Mouse (Mus musculus): ENCODE measurements around the gene Yaf2. TPM values are rescaled to one million over a fixed set of nuclear protein-coding genes. Genes with fewer than 3 reads are reported as not detected.
"Not testable (repeated sequence)": the region's sequence is repeated elsewhere in the genome, so short reads cannot be mapped to it uniquely, and the experiment has no call there.

Gene Yaf2
- polyA plus RNA-seq, 1 experiment: 8.8 TPM

DNA sequence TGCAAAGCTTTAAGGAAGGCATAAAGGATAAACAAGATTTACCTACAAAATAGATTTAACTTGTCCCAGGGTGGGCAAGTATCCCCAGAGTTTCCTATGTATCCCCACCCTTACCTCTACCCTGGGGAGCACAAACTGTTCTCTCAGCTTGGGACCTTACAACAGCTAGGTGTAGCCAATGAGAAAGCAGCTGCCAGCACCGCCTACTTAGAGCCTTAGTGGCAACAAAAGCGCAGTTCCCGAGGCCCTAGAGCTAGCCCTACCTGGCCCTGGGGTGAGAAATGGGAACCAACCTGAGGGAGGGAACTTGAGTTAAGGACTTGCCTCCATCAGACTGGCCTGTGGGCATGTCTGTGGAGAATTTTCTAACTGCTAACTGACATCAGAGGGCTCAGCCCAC is 9.5 kb downstream of the Yaf2 start:
- H3K27ac ChIP-seq (ENCODE audit: insufficient read depth, low read depth, low read length): no peak overlapping the region
- H3K4me1 ChIP-seq (ENCODE audit: control insufficient read depth, insufficient read depth, insufficient read length, low read length): no peaks in the 10 kb centered on the region; the same call in 1 of the 2 replicates
- 82% methylated on average over 3 of the region's 3 CpGs for WGBS
- H3K36me3 ChIP-seq (ENCODE audit: control insufficient read depth, insufficient read depth, low read length): no peaks in the 10 kb centered on the region
- H3K27me3 ChIP-seq (ENCODE audit: control insufficient read depth, insufficient read depth, low read length): no peaks in the 10 kb centered on the region
- TF ChIP-seq POLR2A (IDR thresholded peaks at IDR 0.05; ENCODE audit: low read depth, low read length): no peak
- TF ChIP-seq CTCF (IDR thresholded peaks at IDR 0.05; ENCODE audit: extremely low read depth, insufficient read length, insufficient replicate concordance, low read depth, low read length): no peak
- no peak overlapping the region for H3K4me3 ChIP-seq (ENCODE audit: low read depth, low read length)

DNA sequence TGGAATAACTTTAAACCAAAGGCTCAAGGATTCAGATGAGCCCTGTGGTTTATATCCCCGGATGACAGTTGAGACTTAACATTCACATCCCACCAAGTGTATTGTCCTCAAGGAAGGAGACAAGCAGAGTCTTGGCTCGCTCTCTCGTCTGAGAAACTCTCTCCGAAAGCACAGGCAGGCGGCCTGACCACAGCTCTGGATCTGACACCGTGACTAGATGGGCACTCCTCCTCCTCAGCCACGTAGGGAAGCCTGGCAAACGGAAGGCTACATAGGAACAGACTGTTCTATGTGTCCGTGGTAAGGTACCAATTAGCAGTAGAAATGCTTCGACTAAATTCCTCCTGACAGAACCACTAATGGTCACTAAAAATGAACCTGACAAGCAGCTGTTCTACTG is 10.1 kb downstream of the Yaf2 start:
- no peaks in the 10 kb centered on the region for H3K36me3 ChIP-seq (ENCODE audit: control insufficient read depth, insufficient read depth, low read length)
- TF ChIP-seq POLR2A (IDR thresholded peaks at IDR 0.05; ENCODE audit: low read depth, low read length) (no peak), CTCF (IDR thresholded peaks at IDR 0.05; ENCODE audit: extremely low read depth, insufficient read length, insufficient replicate concordance, low read depth, low read length) (no peak)
- no peak overlapping the region for H3K27ac ChIP-seq (ENCODE audit: insufficient read depth, low read depth, low read length)
- no peaks in the 10 kb centered on the region for H3K27me3 ChIP-seq (ENCODE audit: control insufficient read depth, insufficient read depth, low read length)
- H3K4me3 ChIP-seq (ENCODE audit: low read depth, low read length): no peak overlapping the region
- WGBS: 73% methylated on average over 10 of the region's 10 CpGs
- H3K4me1 ChIP-seq (ENCODE audit: control insufficient read depth, insufficient read depth, insufficient read length, low read length): no peaks in the 10 kb centered on the region; the same call in 1 of the 2 replicates

DNA sequence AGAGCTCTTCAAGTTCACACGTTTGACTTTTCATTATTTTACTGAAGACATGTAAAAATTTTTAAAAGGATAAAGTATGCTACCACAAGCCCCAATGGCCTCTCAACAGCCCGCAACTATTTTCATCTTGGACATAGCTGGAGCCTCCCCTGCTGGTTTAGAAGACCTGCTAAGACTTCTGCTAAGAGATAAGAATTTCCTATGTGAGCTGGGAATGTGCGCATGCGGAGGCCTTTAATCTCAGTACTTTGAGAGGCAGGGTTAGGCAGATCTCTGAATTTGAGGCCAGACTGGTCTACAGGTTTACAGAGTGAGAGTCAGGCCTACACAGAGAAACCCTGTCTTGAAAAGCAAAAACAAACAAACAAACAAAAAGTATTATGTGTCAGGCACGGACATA is 11.4 kb downstream of the Yaf2 start:
- no peak for TF ChIP-seq POLR2A (IDR thresholded peaks at IDR 0.05; ENCODE audit: low read depth, low read length)
- no peak for TF ChIP-seq CTCF (IDR thresholded peaks at IDR 0.05; ENCODE audit: extremely low read depth, insufficient read length, insufficient replicate concordance, low read depth, low read length)
- Histone ChIP-seq H3K27ac (ENCODE audit: insufficient read depth, low read depth, low read length) (no peak overlapping the region), H3K36me3 (ENCODE audit: control insufficient read depth, insufficient read depth, low read length) (no peaks in the 10 kb centered on the region), H3K27me3 (ENCODE audit: control insufficient read depth, insufficient read depth, low read length) (no peaks in the 10 kb centered on the region), H3K4me1 (ENCODE audit: control insufficient read depth, insufficient read depth, insufficient read length, low read length) (no peaks in the 10 kb centered on the region; the same call in 1 of the 2 replicates), H3K4me3 (ENCODE audit: low read depth, low read length) (no peak overlapping the region)
- 82% methylated on average over 5 of the region's 5 CpGs for WGBS

DNA sequence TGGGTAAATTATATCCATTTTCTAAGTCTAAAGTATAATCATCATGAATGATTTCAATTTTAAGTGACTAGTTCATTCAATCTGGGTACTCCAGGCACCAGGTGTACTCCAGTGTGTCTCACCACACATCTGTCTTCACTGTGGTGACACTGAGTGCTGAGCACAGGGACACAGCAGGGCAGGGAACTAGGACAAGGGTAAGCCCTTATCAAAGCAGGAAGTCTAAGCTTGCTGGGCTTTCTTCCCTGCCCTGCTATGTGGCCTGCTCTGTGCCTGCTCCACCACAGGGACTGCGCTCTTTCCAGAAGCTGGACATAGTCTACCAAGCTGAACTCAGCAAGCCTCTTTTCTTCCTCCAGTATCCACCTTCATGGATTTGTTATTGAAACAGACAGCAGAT is 18.0 kb downstream of the Yaf2 start:
- no peak overlapping the region for H3K4me3 ChIP-seq (ENCODE audit: low read depth, low read length)
- H3K4me1 ChIP-seq (ENCODE audit: control insufficient read depth, insufficient read depth, insufficient read length, low read length): no peaks in the 10 kb centered on the region; the same call in none of the 2 replicates
- no peak overlapping the region for H3K27ac ChIP-seq (ENCODE audit: insufficient read depth, low read depth, low read length)
- no peaks in the 10 kb centered on the region for H3K36me3 ChIP-seq (ENCODE audit: control insufficient read depth, insufficient read depth, low read length)
- WGBS: 48% methylated on average over 1 of the region's 1 CpGs
- no peaks in the 10 kb centered on the region for H3K27me3 ChIP-seq (ENCODE audit: control insufficient read depth, insufficient read depth, low read length)
- TF ChIP-seq POLR2A (IDR thresholded peaks at IDR 0.05; ENCODE audit: low read depth, low read length) (no peak), CTCF (IDR thresholded peaks at IDR 0.05; ENCODE audit: extremely low read depth, insufficient read length, insufficient replicate concordance, low read depth, low read length) (no peak)

DNA sequence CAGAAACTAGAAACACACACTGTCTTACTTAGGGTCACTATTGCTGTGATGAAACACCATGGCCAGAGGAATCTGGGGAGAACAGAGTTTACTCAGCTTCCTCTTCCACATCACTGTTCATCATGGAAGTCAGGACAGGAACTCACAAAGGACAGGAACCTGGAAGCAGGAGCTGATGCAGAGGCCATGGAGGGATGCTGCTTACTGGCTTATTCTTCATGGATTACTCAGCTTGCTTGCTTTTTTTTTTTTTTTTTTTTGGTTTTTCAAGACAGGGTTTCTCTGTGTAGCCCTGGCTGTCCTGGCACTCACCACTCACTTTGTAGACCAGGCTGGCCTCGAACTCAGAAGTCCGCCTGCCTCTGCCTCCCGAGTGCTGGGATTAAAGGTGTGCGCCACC is 26.4 kb downstream of the Yaf2 start:
- not testable (repeated sequence) for H3K4me3 ChIP-seq (ENCODE audit: low read depth, low read length); H3K36me3 ChIP-seq (ENCODE audit: control insufficient read depth, insufficient read depth, low read length); H3K27me3 ChIP-seq (ENCODE audit: control insufficient read depth, insufficient read depth, low read length); H3K4me1 ChIP-seq (ENCODE audit: control insufficient read depth, insufficient read depth, insufficient read length, low read length); H3K27ac ChIP-seq (ENCODE audit: insufficient read depth, low read depth, low read length)
- WGBS: 96% methylated on average over 4 of the region's 4 CpGs

DNA sequence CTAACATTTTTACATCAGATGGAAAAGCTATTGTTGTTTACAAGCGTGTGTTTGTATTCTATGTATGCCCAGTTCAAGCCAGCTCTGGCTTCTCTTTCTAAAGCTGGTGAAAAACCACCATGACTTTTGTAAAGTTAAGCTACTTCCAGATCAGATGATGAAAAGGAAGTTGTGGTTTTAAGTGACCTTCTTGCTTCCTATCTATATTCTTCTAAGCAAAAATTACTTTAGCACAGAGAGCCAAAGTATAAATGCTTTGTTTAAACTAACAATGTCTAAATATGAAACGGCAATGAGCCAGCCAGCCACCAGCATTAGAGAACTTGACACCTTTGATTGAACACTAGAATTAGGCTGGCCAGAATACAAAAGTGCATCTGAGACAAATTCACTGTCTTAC is 38.5 kb downstream of the Yaf2 start:
- Histone ChIP-seq H3K4me1 (ENCODE audit: control insufficient read depth, insufficient read depth, insufficient read length, low read length) (no peaks in the 10 kb centered on the region), H3K27me3 (ENCODE audit: control insufficient read depth, insufficient read depth, low read length) (no peaks in the 10 kb centered on the region), H3K27ac (ENCODE audit: insufficient read depth, low read depth, low read length) (no peak overlapping the region), H3K4me3 (ENCODE audit: low read depth, low read length) (no peak overlapping the region), H3K36me3 (ENCODE audit: control insufficient read depth, insufficient read depth, low read length) (no peaks in the 10 kb centered on the region)
- 70% methylated on average over 2 of the region's 2 CpGs for WGBS
- no peak for TF ChIP-seq POLR2A (IDR thresholded peaks at IDR 0.05; ENCODE audit: low read depth, low read length)
- no peak for TF ChIP-seq CTCF (IDR thresholded peaks at IDR 0.05; ENCODE audit: extremely low read depth, insufficient read length, insufficient replicate concordance, low read depth, low read length)

DNA sequence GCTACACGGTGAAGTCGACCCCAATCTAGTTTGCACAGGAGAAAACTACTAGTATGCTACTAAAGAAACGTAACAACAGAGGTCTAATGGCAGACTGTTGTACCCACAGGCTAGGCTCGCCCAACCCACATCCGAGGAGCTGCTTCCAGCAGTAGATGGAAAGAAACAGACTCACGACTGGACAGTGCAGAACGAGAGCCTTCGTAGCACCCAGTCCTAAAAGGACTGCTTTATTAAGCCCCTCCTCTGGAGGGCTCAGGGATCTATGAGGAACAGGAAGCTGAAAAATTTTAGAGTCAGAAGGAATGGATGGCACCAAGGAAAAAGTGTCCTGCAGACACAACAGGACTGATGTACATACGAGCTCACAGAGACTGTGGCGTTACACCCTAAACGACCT is 42.3 kb downstream of the Yaf2 start:
- TF ChIP-seq CTCF (IDR thresholded peaks at IDR 0.05; ENCODE audit: extremely low read depth, insufficient read length, insufficient replicate concordance, low read depth, low read length) (no peak), POLR2A (IDR thresholded peaks at IDR 0.05; ENCODE audit: low read depth, low read length) (no peak)
- H3K36me3 ChIP-seq (ENCODE audit: control insufficient read depth, insufficient read depth, low read length): no peaks in the 10 kb centered on the region
- no peak overlapping the region for H3K27ac ChIP-seq (ENCODE audit: insufficient read depth, low read depth, low read length)
- 72% methylated on average over 11 of the region's 11 CpGs for WGBS
- no peaks in the 10 kb centered on the region for H3K4me1 ChIP-seq (ENCODE audit: control insufficient read depth, insufficient read depth, insufficient read length, low read length)
- no peaks in the 10 kb centered on the region for H3K27me3 ChIP-seq (ENCODE audit: control insufficient read depth, insufficient read depth, low read length)
- H3K4me3 ChIP-seq (ENCODE audit: low read depth, low read length): no peak overlapping the region

DNA sequence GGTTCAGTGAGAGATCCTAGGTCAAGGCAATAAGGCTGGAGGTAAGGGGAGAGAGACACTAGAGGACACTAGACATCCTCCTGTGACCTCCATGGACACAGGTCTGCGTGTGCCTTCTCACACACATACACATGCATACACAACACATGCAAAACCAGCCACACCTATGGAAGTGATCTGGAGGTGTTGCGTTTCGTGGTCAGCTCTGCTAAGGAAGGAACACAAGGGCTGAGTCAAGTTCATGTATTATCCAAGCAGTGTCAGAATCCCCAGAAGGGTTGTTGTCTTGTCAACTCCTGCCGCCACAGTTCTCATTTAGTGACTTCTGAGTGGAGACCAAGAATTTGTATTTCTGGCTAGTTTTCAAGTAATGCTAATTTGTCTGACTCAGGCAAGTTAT is 48.4 kb downstream of the Yaf2 start:
- WGBS: 89% methylated on average over 4 of the region's 4 CpGs

More for the DNA sequence above, 48.4 kb downstream of the Yaf2 start:
- H3K4me3 ChIP-seq (ENCODE audit: low read depth, low read length): no peak overlapping the region
- H3K4me1 ChIP-seq (ENCODE audit: control insufficient read depth, insufficient read depth, insufficient read length, low read length): no peaks in the 10 kb centered on the region; the same call in 1 of the 2 replicates
- H3K36me3 ChIP-seq (ENCODE audit: control insufficient read depth, insufficient read depth, low read length): peaks cover 5% of the 10 kb centered on the region
- no peak overlapping the region for H3K27ac ChIP-seq (ENCODE audit: insufficient read depth, low read depth, low read length)
- TF ChIP-seq POLR2A (IDR thresholded peaks at IDR 0.05; ENCODE audit: low read depth, low read length) (no peak), CTCF (IDR thresholded peaks at IDR 0.05; ENCODE audit: extremely low read depth, insufficient read length, insufficient replicate concordance, low read depth, low read length) (no peak)
- no peaks in the 10 kb centered on the region for H3K27me3 ChIP-seq (ENCODE audit: control insufficient read depth, insufficient read depth, low read length)

Data from small intestine, adult 2 months (tissue).